Comparison of ENCODE assay signal across 23 mouse cellular contexts in the genomic region with DNA sequence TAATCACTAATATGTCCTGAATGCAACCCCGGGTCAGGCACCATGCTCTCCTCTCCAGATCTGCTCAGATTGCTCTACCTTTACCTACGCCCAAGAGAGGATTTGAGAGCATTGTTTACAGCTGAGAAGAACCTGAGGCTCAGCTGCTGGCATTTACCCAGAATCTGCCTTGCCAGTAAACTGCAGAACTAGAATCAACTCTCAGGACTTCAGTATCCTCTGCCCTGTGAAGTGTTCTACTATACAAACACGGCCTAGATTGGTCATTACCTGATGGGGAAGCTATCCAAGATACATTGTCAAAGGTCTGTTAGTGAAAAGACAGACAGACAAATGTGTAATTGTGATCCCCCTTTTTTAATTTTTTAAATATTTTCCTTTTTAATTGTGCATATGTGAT. TPM values are rescaled to one million over a fixed set of nuclear protein-coding genes. Genes with fewer than 3 reads are reported as not detected.
DNase-seq lines count a peak whose midpoint lies in the region; ATAC-seq and TF ChIP-seq lines count a peak whose summit lies in the region.
"Had no signal": no experiment of that assay in that cellular context is flagged by ENCODE, and none has a peak within 500 bp of the region (broad histone marks: within the 10 kb centered on the region; RNA-seq: fewer than 3 reads in every experiment).

No protein-coding gene starts in this region.

- TF ChIP-seq CTCF in liver, postnatal 0 days (IDR thresholded peaks at IDR 0.05; ENCODE audit: low read depth) = no peak

- no peak overlapping the region for H3K27ac ChIP-seq in kidney, embryonic 15.5 days
- H3K27ac ChIP-seq in kidney, embryonic 14.5 days (ENCODE audit: low read depth, low read length) = no peak overlapping the region
- peak overlapping the region; percentile 48 for H3K27ac ChIP-seq in liver, postnatal 0 days (ENCODE audit: low read depth)
- no peak overlapping the region for H3K27ac ChIP-seq in liver, embryonic 12.5 days
- H3K27ac ChIP-seq: forebrain, embryonic 10.5 days; forebrain, embryonic 13.5 days; hindbrain, embryonic 10.5 days; hindbrain, embryonic 13.5 days had no signal

- peaks cover 73% of the 10 kb centered on the region for H3K36me3 ChIP-seq in kidney, embryonic 15.5 days
- peaks cover 64% of the 10 kb centered on the region for H3K36me3 ChIP-seq in kidney, embryonic 14.5 days (ENCODE audit: control insufficient read depth, insufficient read depth, low read length)
- H3K36me3 ChIP-seq in liver, postnatal 0 days (replicated peaks; ENCODE audit: insufficient read depth, low read length) = peaks cover 48% of the 10 kb centered on the region
- peaks cover 70% of the 10 kb centered on the region for H3K36me3 ChIP-seq in liver, embryonic 12.5 days

- TF ChIP-seq EP300 in liver, postnatal 0 days (IDR thresholded peaks at IDR 0.05; ENCODE audit: low read depth) = no peak

- no peaks in the 10 kb centered on the region for H3K27me3 ChIP-seq in kidney, embryonic 15.5 days
- no peaks in the 10 kb centered on the region for H3K27me3 ChIP-seq in kidney, embryonic 14.5 days (ENCODE audit: control insufficient read depth, insufficient read depth, low read length)
- no peaks in the 10 kb centered on the region for H3K27me3 ChIP-seq in liver, postnatal 0 days (ENCODE audit: insufficient read depth, low read length)
- no peaks in the 10 kb centered on the region for H3K27me3 ChIP-seq in liver, embryonic 12.5 days (replicated peaks)
- H3K27me3 ChIP-seq: forebrain, embryonic 13.5 days; hindbrain, embryonic 13.5 days had no signal

- no peak for ATAC-seq in kidney, embryonic 15.5 days (replicated peaks; ENCODE audit: low FRiP score)
- no peak for ATAC-seq in kidney, embryonic 14.5 days (ENCODE audit: low FRiP score, low TSS enrichment)
- ATAC-seq in liver, postnatal 0 days = peak; percentile 67
- no peak for ATAC-seq in liver, embryonic 12.5 days
- ATAC-seq: CD4-positive, CD25-positive, alpha-beta regulatory T cell, adult 4 months; forebrain, embryonic 13.5 days; forebrain, embryonic 16.5 days; hindbrain, embryonic 16.5 days had no signal

- peak; percentile 14 for DNase-seq in kidney, adult 18-20 months
- DNase-seq in kidney, adult 9 months = peak; percentile 41
- DNase-seq in liver, postnatal 0 days = no peak
- DNase-seq: adrenal gland, adult 2 months; adrenal gland, postnatal 14 days; cerebellum, adult 11 months; cerebellum, adult 2 months; cerebellum, postnatal 14 days; gastrocnemius, postnatal 10 days; gastrocnemius, postnatal 36 days; heart, postnatal 10 days; heart, postnatal 36 days had no signal

- WGBS in kidney, embryonic 15.5 days = 94% methylated on average over 3 of the region's 3 CpGs
- 92% methylated on average over 3 of the region's 3 CpGs for WGBS in kidney, embryonic 14.5 days
- WGBS in liver, postnatal 0 days (ENCODE audit: insufficient replicate concordance) = 68% methylated on average over 3 of the region's 3 CpGs
- 80% methylated on average over 3 of the region's 3 CpGs for WGBS in liver, embryonic 12.5 days (ENCODE audit: insufficient replicate concordance)

- no peaks in the 10 kb centered on the region for H3K9me3 ChIP-seq in kidney, embryonic 15.5 days (replicated peaks)
- no peaks in the 10 kb centered on the region for H3K9me3 ChIP-seq in kidney, embryonic 14.5 days (ENCODE audit: control insufficient read depth, low read length)
- no peaks in the 10 kb centered on the region for H3K9me3 ChIP-seq in liver, postnatal 0 days (ENCODE audit: low read length)
- no peaks in the 10 kb centered on the region for H3K9me3 ChIP-seq in liver, embryonic 12.5 days (replicated peaks)
- H3K9me3 ChIP-seq: forebrain, embryonic 10.5 days; forebrain, embryonic 13.5 days; hindbrain, embryonic 10.5 days; hindbrain, embryonic 13.5 days had no signal

- no peak overlapping the region for H3K4me2 ChIP-seq in kidney, embryonic 15.5 days
- H3K4me2 ChIP-seq in kidney, embryonic 14.5 days (replicated peaks; ENCODE audit: low read depth, low read length) = no peak overlapping the region
- H3K4me2 ChIP-seq in liver, postnatal 0 days (ENCODE audit: low read depth, low read length) = no peak overlapping the region
- H3K4me2 ChIP-seq in liver, embryonic 12.5 days = no peak overlapping the region
- H3K4me2 ChIP-seq: forebrain, embryonic 13.5 days; heart, embryonic 11.5 days; hindbrain, embryonic 13.5 days had no signal

- H3K4me1 ChIP-seq in kidney, embryonic 15.5 days = no peaks in the 10 kb centered on the region
- no peaks in the 10 kb centered on the region for H3K4me1 ChIP-seq in kidney, embryonic 14.5 days (ENCODE audit: control insufficient read depth, insufficient read depth, low read length)
- H3K4me1 ChIP-seq in liver, postnatal 0 days (ENCODE audit: insufficient read depth) = peaks cover 3% of the 10 kb centered on the region; the same call in 1 of the 2 replicates
- H3K4me1 ChIP-seq in liver, embryonic 12.5 days = no peaks in the 10 kb centered on the region
- H3K4me1 ChIP-seq: forebrain, embryonic 10.5 days; forebrain, embryonic 13.5 days; hindbrain, embryonic 10.5 days; hindbrain, embryonic 13.5 days had no signal

- no peak overlapping the region for H3K9ac ChIP-seq in kidney, embryonic 15.5 days
- H3K9ac ChIP-seq in kidney, embryonic 14.5 days (ENCODE audit: low read depth, low read length) = no peak overlapping the region
- H3K9ac ChIP-seq in liver, postnatal 0 days (replicated peaks) = no peak overlapping the region
- no peak overlapping the region for H3K9ac ChIP-seq in liver, embryonic 12.5 days
- H3K9ac ChIP-seq: forebrain, embryonic 13.5 days; hindbrain, embryonic 13.5 days had no signal

- no peak overlapping the region for H3K4me3 ChIP-seq in kidney, embryonic 15.5 days (replicated peaks)
- H3K4me3 ChIP-seq in kidney, embryonic 14.5 days (ENCODE audit: low read length) = no peak overlapping the region
- no peak overlapping the region for H3K4me3 ChIP-seq in liver, postnatal 0 days (ENCODE audit: low read depth, low read length)
- H3K4me3 ChIP-seq in liver, embryonic 12.5 days = no peak overlapping the region
- H3K4me3 ChIP-seq: forebrain, embryonic 10.5 days; forebrain, embryonic 13.5 days; hindbrain, embryonic 10.5 days; hindbrain, embryonic 13.5 days had no signal

RNA-seq across cellular contexts. Expression of a gene that starts 50.5 kb away (rescaled TPM):
- 49.7 and 51.1 TPM in 2 replicates for polyA plus RNA-seq in kidney, embryonic 15.5 days (2015; fragmentation: Nextera tagmentation; extraction: Ambion mirVana)
- 48.4 and 57.8 TPM in 2 replicates for polyA plus RNA-seq in kidney, embryonic 14.5 days (2014; fragmentation: Nextera tagmentation; extraction: Ambion mirVana)
- 23.5 and 24.4 TPM in 2 replicates for polyA plus RNA-seq in liver, postnatal 0 days (2015; fragmentation: Nextera tagmentation; extraction: Ambion mirVana)
- 55.0 and 57.6 TPM in 2 replicates for polyA plus RNA-seq in liver, embryonic 12.5 days (2016; fragmentation: Nextera tagmentation; extraction: Ambion mirVana)
